Mouse (Mus musculus) ovary, adult 2 months (tissue): ENCODE results near the gene 1700030K09Rik. TPM values are rescaled to one million over a fixed set of nuclear protein-coding genes. Genes with fewer than 3 reads are reported as not detected.

ENCODE experiments used
- polyA plus RNA-seq: library from polyadenylated mRNA; depleted of rRNA; stranded (reverse); fragments of >200 nt; gene quantifications from 2 replicates; pipeline ENCODE4 v1.2.3, GENCODE M21; 2012; rRNA removed

The 1700030K09Rik gene
- 15.3 and 15.7 TPM in 2 replicates for polyA plus RNA-seq

GRCm38 (mm10) chr8:72443338-72443993 lies at the start of gene 1700030K09Rik, which contains the start of gene Calr3:
Gene 1700030K09Rik, plus strand, starts transcription at chr8:72443880.
Gene Calr3, minus strand, starts transcription at chr8:72443870.

GRCm38 (mm10) chr8:72421362-72422335 lies 22.0 kb upstream of the 1700030K09Rik start, which contains the start of gene Eps15l1:
Gene Eps15l1, minus strand, starts transcription at chr8:72421460.

GRCm38 (mm10) chr8:72474826-72475546 lies 31.3 kb downstream of the 1700030K09Rik start, which contains the start of gene Cherp:
Gene Cherp, minus strand, starts transcription at chr8:72475226.

GRCm38 (mm10) chr8:72491680-72492621 lies 48.3 kb downstream of the 1700030K09Rik start, which contains the start of gene Slc35e1:
Gene Slc35e1, minus strand, starts transcription at chr8:72492614.

Other genes starting within 250 kb of the 1700030K09Rik start
- gene Cib3, start 231.0 kb upstream of the 1700030K09Rik start, polyA plus RNA-seq = 0.41 TPM in 1 of 2 replicates, not detected in the other
- gene Gm11034, start 230.2 kb upstream of the 1700030K09Rik start, polyA plus RNA-seq = not detected in 2 replicates
- 33.0 and 50.7 TPM in 2 replicates for gene Fam32a, start 224.2 kb upstream of the 1700030K09Rik start, polyA plus RNA-seq
- gene Ap1m1, start 203.9 kb upstream of the 1700030K09Rik start, polyA plus RNA-seq = 102 and 137 TPM in 2 replicates
- gene Gm10282, start 138.6 kb upstream of the 1700030K09Rik start, polyA plus RNA-seq = 1.5 and 1.7 TPM in 2 replicates
- 63.9 and 91.3 TPM in 2 replicates for gene Klf2, start 124.8 kb upstream of the 1700030K09Rik start, polyA plus RNA-seq
- 51.1 and 52.0 TPM in 2 replicates for gene Eps15l1, start 22.4 kb upstream of the 1700030K09Rik start, polyA plus RNA-seq
- gene Calr3, start within 50 bp of the 1700030K09Rik start, polyA plus RNA-seq = 0.41 and 0.86 TPM in 2 replicates
- gene Cherp, start 31.3 kb downstream of the 1700030K09Rik start, polyA plus RNA-seq = 59.9 and 80.5 TPM in 2 replicates
- 88.6 and 92.3 TPM in 2 replicates for gene Slc35e1, start 48.7 kb downstream of the 1700030K09Rik start, polyA plus RNA-seq
- 31.9 and 33.3 TPM in 2 replicates for gene Med26, start 104.4 kb downstream of the 1700030K09Rik start, polyA plus RNA-seq
- gene Smim7, start 127.2 kb downstream of the 1700030K09Rik start, polyA plus RNA-seq = 39.8 and 43.6 TPM in 2 replicates
- 53.7 and 58.2 TPM in 2 replicates for gene Tmem38a, start 128.2 kb downstream of the 1700030K09Rik start, polyA plus RNA-seq
- gene Nwd1, start 202.8 kb downstream of the 1700030K09Rik start, polyA plus RNA-seq = 2.1 and 2.4 TPM in 2 replicates